ENCODE assay signal across 21 mouse cellular contexts in genomic region chr3:89231345-89231744, GRCm38 (mm10). TPM values are rescaled to one million over a fixed set of nuclear protein-coding genes. Genes with fewer than 3 reads are reported as not detected.
DNase-seq lines count a peak whose midpoint lies in the region; ATAC-seq lines count a peak whose summit lies in the region.
"Had no signal": no experiment of that assay in that cellular context is flagged by ENCODE, and none has a peak within 500 bp of the region (broad histone marks: within the 10 kb centered on the region; RNA-seq: fewer than 3 reads in every experiment).

No protein-coding gene starts in this region.

- no peaks in the 10 kb centered on the region for H3K9me3 ChIP-seq in kidney, embryonic 16.5 days (ENCODE audit: low read length)
- H3K9me3 ChIP-seq in megakaryocyte, embryonic 14.5 days = no peaks in the 10 kb centered on the region
- H3K9me3 ChIP-seq: G1E; hindbrain, embryonic 10.5 days; limb, embryonic 15.5 days; liver, embryonic 15.5 days had no signal

- H3K36me3 ChIP-seq in kidney, embryonic 16.5 days (ENCODE audit: insufficient read depth, low read length) = no peaks in the 10 kb centered on the region
- H3K36me3 ChIP-seq in megakaryocyte, embryonic 14.5 days (replicated peaks; ENCODE audit: low read length) = peaks cover 9% of the 10 kb centered on the region
- H3K36me3 ChIP-seq: G1E; liver, embryonic 15.5 days had no signal

- peaks cover 46% of the 10 kb centered on the region for H3K4me1 ChIP-seq in kidney, embryonic 16.5 days (ENCODE audit: insufficient read depth, low read length)
- peaks cover 71% of the 10 kb centered on the region for H3K4me1 ChIP-seq in megakaryocyte, embryonic 14.5 days

- peak overlapping the region; percentile 4; the same call in 1 of the 2 replicates for H3K4me3 ChIP-seq in kidney, embryonic 16.5 days (ENCODE audit: low read length)
- peak overlapping the region; percentile 33 for H3K4me3 ChIP-seq in megakaryocyte, embryonic 14.5 days (replicated peaks)
- H3K4me3 ChIP-seq: hindbrain, embryonic 10.5 days; limb, embryonic 15.5 days; liver, embryonic 15.5 days had no signal

- H3K4me2 ChIP-seq in kidney, embryonic 16.5 days (replicated peaks; ENCODE audit: low read depth, low read length) = peak overlapping the region; percentile 9; the same call in 1 of the 2 replicates
- H3K4me2 ChIP-seq: limb, embryonic 15.5 days; liver, embryonic 15.5 days had no signal

- intact Hi-C loops in left cerebral cortex, postnatal 14 days (cut with DNase I) = no loop called here

- 56% methylated on average over 7 of the region's 7 CpGs for WGBS in kidney, embryonic 16.5 days

- H3K27ac ChIP-seq in kidney, embryonic 16.5 days (ENCODE audit: low read length) = no peak overlapping the region
- H3K27ac ChIP-seq: hindbrain, postnatal 0 days; limb, embryonic 15.5 days; liver, embryonic 15.5 days had no signal

- H3K27me3 ChIP-seq in kidney, embryonic 16.5 days (ENCODE audit: insufficient read depth, low read length) = no peaks in the 10 kb centered on the region; the same call in 1 of the 2 replicates
- H3K27me3 ChIP-seq in megakaryocyte, embryonic 14.5 days (replicated peaks) = peaks cover 62% of the 10 kb centered on the region
- H3K27me3 ChIP-seq: limb, embryonic 15.5 days had no signal

- no peak for ATAC-seq in kidney, embryonic 16.5 days (ENCODE audit: low FRiP score, low TSS enrichment)
- ATAC-seq in megakaryocyte, adult 5-6 weeks (ENCODE audit: poor library complexity, severe bottlenecking) = no peak
- ATAC-seq: forebrain, embryonic 16.5 days; hindbrain, postnatal 0 days; midbrain, embryonic 16.5 days had no signal

- no peak for DNase-seq in kidney, postnatal 14 days
- peak; percentile 73 to 84 for DNase-seq in natural killer cell, adult 2 months (ENCODE audit: low spot score in 2 of 2)
- no peak for DNase-seq in left cerebral cortex, postnatal 14 days (ENCODE audit: low spot score in 2 of 2)
- DNase-seq in right cerebral cortex, postnatal 36 days (ENCODE audit: low spot score in 2 of 2) = no peak
- DNase-seq: adrenal gland, postnatal 14 days; embryo, embryonic 11 days; gastrocnemius, postnatal 25 days; kidney, adult 18-20 months; layer of hippocampus, postnatal 36 days; thymus, adult 2 months had no signal

- no peak overlapping the region for H3K9ac ChIP-seq in kidney, embryonic 16.5 days (replicated peaks; ENCODE audit: low read length)
- H3K9ac ChIP-seq: limb, embryonic 15.5 days; liver, embryonic 15.5 days had no signal

RNA-seq across cellular contexts. Expression of gene Muc1, which starts 2.5 kb away (rescaled TPM):
- polyA plus RNA-seq in kidney, embryonic 16.5 days (2015; fragmentation: Nextera tagmentation; extraction: Ambion mirVana) = 20.0 and 23.6 TPM in 2 replicates
- 0.29 and 1.2 TPM in 2 replicates for polyA plus RNA-seq in megakaryocyte, embryonic 14.5 days (2012; ENCODE audit: insufficient read depth, low replicate concordance)
- 0.25 and 0.58 TPM in 2 replicates for total RNA-seq in megakaryocyte, adult 5-6 weeks (2015)
- total RNA-seq in megakaryocyte, adult 5-6 weeks (2017) = 0.18 TPM in 1 of 2 replicates, not detected in the other
- total RNA-seq in left cerebral cortex, postnatal 14 days (2021) = 1 to 10 TPM in 1 of 2 experiments, under 1 TPM in 1; 0.42 to 1.0 TPM
- total RNA-seq: megakaryocyte-erythroid progenitor cell, adult 5-6 weeks had no signal
- polyA plus RNA-seq: G1E; liver, embryonic 15.5 days had no signal

RNA-seq across cellular contexts. Expression of gene Mtx1, which starts 4.5 kb away (rescaled TPM):
- 227 and 235 TPM in 2 replicates for polyA plus RNA-seq in kidney, embryonic 16.5 days (2015; fragmentation: Nextera tagmentation; extraction: Ambion mirVana)
- 299 and 549 TPM in 2 replicates for polyA plus RNA-seq in megakaryocyte, embryonic 14.5 days (2012; ENCODE audit: insufficient read depth, low replicate concordance)
- total RNA-seq in megakaryocyte, adult 5-6 weeks (2015) = 49.5 and 57.8 TPM in 2 replicates
- 41.8 and 45.3 TPM in 2 replicates for total RNA-seq in megakaryocyte, adult 5-6 weeks (2017)
- 100 to 1,000 TPM in 1 of 2 experiments, 10 to 100 TPM in 1; 96.9 to 107 TPM for total RNA-seq in left cerebral cortex, postnatal 14 days (2021)

RNA-seq across cellular contexts. Expression of gene Krtcap2, which starts 14.4 kb away (rescaled TPM):
- polyA plus RNA-seq in kidney, embryonic 16.5 days (2015; fragmentation: Nextera tagmentation; extraction: Ambion mirVana) = 272 and 300 TPM in 2 replicates
- 81.0 and 225 TPM in 2 replicates for polyA plus RNA-seq in megakaryocyte, embryonic 14.5 days (2012; ENCODE audit: insufficient read depth, low replicate concordance)
- total RNA-seq in megakaryocyte, adult 5-6 weeks (2015) = 142 and 167 TPM in 2 replicates
- total RNA-seq in megakaryocyte, adult 5-6 weeks (2017) = 159 and 189 TPM in 2 replicates
- total RNA-seq in left cerebral cortex, postnatal 14 days (2021) = 10 to 100 TPM; 74.5 to 86.3 TPM

RNA-seq across cellular contexts. Expression of gene Trim46, which starts 14.8 kb away (rescaled TPM):
- polyA plus RNA-seq in kidney, embryonic 16.5 days (2015; fragmentation: Nextera tagmentation; extraction: Ambion mirVana) = 4.7 and 6.0 TPM in 2 replicates
- polyA plus RNA-seq in megakaryocyte, embryonic 14.5 days (2012; ENCODE audit: insufficient read depth, low replicate concordance) = 1.8 and 2.1 TPM in 2 replicates
- total RNA-seq in megakaryocyte, adult 5-6 weeks (2015) = 0.39 and 0.80 TPM in 2 replicates
- total RNA-seq in megakaryocyte, adult 5-6 weeks (2017) = 0.55 TPM in 1 of 2 replicates, not detected in the other
- 100 to 1,000 TPM; 102 to 105 TPM for total RNA-seq in left cerebral cortex, postnatal 14 days (2021)
- total RNA-seq: megakaryocyte-erythroid progenitor cell, adult 5-6 weeks had no signal

RNA-seq across cellular contexts. Expression of gene Thbs3, which starts 16.4 kb away (rescaled TPM):
- 18.2 and 18.4 TPM in 2 replicates for polyA plus RNA-seq in kidney, embryonic 16.5 days (2015; fragmentation: Nextera tagmentation; extraction: Ambion mirVana)
- polyA plus RNA-seq in megakaryocyte, embryonic 14.5 days (2012; ENCODE audit: insufficient read depth, low replicate concordance) = 0.07 TPM in 1 of 2 replicates, not detected in the other
- total RNA-seq in megakaryocyte, adult 5-6 weeks (2015) = 0.07 TPM in 1 of 2 replicates, not detected in the other
- 0.12 and 0.70 TPM in 2 replicates for total RNA-seq in megakaryocyte, adult 5-6 weeks (2017)
- total RNA-seq in left cerebral cortex, postnatal 14 days (2021) = 10 to 100 TPM; 23.5 to 27.0 TPM

Comparison
In these comparisons a context has a peak if more than half of its experiments do, and no peak if none do; other contexts are left out.
1. DNase-seq: peak in natural killer cell, adult 2 months (2 of 2); none in kidney, postnatal 14 days (single experiment), left cerebral cortex, postnatal 14 days (0 of 2) and right cerebral cortex, postnatal 36 days (0 of 2).